Mouse (Mus musculus) skeletal muscle tissue, postnatal 0 days (tissue): ENCODE results near the gene B4gat1. TPM values are rescaled to one million over a fixed set of nuclear protein-coding genes. Genes with fewer than 3 reads are reported as not detected.

Source experiments
- polyA plus RNA-seq: library from polyadenylated mRNA; unstranded; fragments of >200 nt; fragmentation: Nextera tagmentation; extraction: Ambion mirVana; gene quantifications from 2 replicates; pipeline ENCODE4 v1.2.1, GENCODE M21; 2015

The B4gat1 gene
- 30.5 and 36.4 TPM in 2 replicates for polyA plus RNA-seq

DNA sequence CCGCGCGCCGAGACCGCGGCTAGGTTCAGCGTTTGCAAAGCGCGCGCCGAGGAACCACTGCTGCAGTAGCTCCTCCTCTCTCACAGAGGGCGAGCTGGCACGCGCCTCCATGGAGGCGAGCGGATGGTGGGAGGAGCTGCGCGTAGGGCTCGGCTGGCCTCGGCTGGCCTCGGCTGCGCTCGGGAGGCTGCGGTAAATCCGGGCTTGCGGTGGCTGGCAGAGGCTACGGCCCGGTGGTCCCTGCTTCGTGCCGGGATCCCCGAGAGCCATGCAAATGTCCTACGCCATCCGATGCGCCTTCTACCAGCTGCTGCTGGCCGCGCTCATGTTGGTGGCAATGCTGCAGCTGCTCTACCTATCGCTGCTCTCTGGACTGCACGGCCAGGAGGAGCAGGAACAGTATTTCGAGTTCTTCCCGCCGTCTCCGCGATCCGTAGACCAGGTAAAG lies at the start of gene B4gat1, which contains the start of gene AC124502.3:
Gene B4gat1 (plus strand): TSS at position 118 of the 448 bp plus-strand sequence.
Gene AC124502.3 (plus strand): TSS at position 183 of the 448 bp plus-strand sequence.

DNA sequence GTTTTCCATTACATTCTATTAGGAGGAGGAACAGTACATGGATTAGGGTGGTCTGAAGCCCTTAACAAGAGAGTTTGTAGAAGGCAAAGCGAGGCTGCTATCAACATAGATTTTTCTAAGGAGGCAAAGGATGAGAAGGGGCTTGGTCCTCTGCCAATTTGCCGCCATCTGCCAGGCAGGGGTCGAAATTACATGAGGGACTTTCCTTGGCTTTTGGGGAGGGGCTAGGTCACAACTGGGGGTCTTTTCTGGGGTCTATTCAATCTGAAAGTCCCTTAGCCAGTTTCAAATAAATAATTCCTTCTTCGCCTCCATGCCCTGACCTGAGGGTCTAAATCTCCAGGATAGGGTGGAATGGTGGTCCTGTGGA lies 48.4 kb upstream of the B4gat1 start, which contains the start of gene Npas4:
Gene Npas4 (minus strand): TSS at position 61 of the 370 bp plus-strand sequence.

GRCm38 (mm10) chr19:5023621-5024479 lies 14.8 kb upstream of the B4gat1 start, which contains the start of gene Slc29a2:
Gene Slc29a2, plus strand, starts transcription at chr19:5023860.

DNA sequence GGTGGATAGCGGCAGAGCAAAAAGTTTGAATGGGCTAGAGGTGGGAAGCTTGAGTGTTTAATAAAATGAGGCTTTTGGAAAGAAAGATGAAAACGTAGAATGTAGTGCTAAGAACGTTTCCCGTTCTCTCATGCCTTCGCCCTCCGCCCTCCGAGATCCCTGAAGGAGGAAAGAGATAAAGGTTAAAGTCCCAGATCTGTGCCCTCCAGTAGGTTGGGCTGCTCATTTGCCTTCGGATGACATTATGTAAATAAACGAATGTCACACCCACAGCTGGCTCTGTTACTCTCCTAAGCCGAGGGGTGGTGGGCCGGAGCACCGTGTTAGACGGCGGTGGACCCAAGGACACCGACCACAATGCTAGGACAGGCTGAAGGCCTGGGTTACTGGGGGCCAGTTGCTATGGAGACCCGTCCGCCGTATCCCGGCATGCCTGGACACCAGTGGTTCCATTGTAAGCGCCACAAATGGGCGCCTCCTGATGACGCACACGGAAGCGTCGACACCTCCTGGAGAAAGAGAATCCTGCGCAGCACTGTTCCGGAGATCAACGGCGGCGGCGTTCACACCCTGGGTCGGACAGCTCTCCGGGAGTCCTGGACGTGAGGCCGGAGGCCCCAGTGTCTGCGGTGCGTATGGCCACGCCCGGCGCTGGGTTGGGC lies 2.4 kb downstream of the B4gat1 start, which contains the start of gene Brms1:
Gene Brms1 (plus strand): TSS at position 493 of the 662 bp plus-strand sequence.

DNA sequence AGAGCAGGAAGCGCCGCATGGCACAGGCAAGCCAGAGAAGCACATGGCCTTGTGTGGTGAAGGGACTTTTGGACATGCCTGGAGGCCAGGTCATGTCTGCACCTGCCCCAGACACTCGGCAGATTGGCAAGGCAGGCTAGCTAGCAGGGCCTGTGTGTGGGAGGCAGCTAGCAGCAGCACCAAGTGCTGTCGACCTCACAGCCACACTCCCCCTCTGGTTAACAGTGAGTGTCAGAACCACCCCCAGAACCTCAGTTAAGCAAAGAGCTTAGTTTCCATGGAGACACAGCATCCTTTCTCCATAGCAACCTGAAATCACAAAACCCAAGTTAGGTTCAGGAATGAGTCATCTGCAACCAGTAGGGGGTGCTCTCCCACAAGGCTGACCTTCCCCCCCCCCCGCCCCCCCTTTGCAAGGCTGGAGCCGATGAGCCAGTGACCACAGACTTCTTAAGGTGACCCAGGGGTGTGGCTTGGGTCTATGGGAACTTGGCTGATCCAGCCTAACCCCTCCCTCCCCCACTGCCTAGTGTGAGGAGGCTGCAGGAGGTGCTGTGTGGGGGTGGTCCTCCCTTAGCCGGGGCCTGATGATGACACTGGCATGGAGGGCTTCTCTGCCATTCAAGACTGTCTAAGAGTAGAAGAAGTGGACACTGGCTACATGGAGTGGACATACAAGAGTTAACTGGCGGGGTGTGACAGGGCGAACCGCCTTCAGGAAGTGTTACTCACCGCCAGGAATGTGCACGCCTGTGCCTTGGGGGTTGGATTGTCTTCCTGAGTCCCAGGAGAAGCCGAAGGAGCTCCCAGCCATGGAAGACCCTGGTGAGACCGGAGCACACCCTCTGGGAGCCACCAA lies 11.7 kb downstream of the B4gat1 start, which contains the start of gene Rin1:
Gene Rin1 (plus strand): TSS at position 435 of the 859 bp plus-strand sequence.

DNA sequence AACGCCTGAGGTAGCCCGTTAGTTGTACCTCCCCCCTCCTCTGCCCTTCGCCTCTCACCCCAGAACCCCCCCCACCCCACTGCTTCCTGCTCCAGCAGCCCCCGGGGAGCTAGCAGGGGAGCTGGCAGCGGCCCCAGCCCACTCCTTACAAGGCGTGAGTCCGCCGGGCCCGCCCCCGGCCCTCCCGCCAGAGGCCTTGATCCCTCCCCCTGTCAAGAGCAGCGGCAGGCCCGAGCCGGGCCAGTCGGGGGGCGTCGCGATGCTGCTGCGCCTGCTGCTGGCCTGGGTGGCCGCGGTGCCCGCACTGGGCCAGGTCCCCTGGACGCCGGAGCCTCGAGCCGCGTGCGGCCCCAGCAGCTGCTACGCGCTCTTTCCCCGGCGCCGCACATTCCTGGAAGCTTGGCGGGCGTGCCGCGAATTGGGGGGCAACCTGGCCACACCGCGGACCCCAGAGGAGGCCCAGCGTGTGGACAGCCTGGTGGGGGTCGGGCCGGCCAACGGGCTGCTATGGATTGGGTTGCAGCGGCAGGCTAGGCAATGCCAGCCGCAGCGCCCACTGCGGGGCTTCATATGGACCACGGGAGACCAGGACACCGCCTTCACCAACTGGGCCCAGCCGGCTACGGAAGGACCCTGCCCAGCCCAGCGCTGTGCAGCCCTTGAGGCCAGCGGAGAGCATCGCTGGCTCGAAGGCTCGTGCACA lies 29.4 kb downstream of the B4gat1 start, which contains the start of gene Cd248:
Gene Cd248 (plus strand): TSS at position 212 of the 703 bp plus-strand sequence.

GRCm38 (mm10) chr19:5085145-5085863 lies 46.7 kb downstream of the B4gat1 start, which contains the start of gene Tmem151a:
Gene Tmem151a, minus strand, starts transcription at chr19:5085531.

GRCm38 (mm10) chr19:5087884-5088728 lies 49.5 kb downstream of the B4gat1 start, which contains the start of gene Yif1a:
Gene Yif1a, plus strand, starts transcription at chr19:5088538.

Other genes with a start within 250 kb of the B4gat1 start
- gene Rbm4, start 244.9 kb upstream of the B4gat1 start, polyA plus RNA-seq = 25.4 and 26.0 TPM in 2 replicates
- 17.9 and 19.5 TPM in 2 replicates for gene Gm21992, start 227.2 kb upstream of the B4gat1 start, polyA plus RNA-seq
- gene Rbm14, start 227.2 kb upstream of the B4gat1 start, polyA plus RNA-seq = 17.5 and 22.4 TPM in 2 replicates
- gene Ccs, start 199.5 kb upstream of the B4gat1 start, polyA plus RNA-seq = 38.7 and 46.0 TPM in 2 replicates
- not detected in 2 replicates for gene Ccdc87, start 199.5 kb upstream of the B4gat1 start, polyA plus RNA-seq
- 47.9 and 54.9 TPM in 2 replicates for gene Ctsf, start 183.7 kb upstream of the B4gat1 start, polyA plus RNA-seq
- gene Actn3, start 160.9 kb upstream of the B4gat1 start, polyA plus RNA-seq = 751 and 907 TPM in 2 replicates
- gene Zdhhc24, start 160.2 kb upstream of the B4gat1 start, polyA plus RNA-seq = 5.1 and 5.9 TPM in 2 replicates
- gene Bbs1, start 132.2 kb upstream of the B4gat1 start, polyA plus RNA-seq = 0.87 and 1.1 TPM in 2 replicates
- 46.4 and 52.9 TPM in 2 replicates for gene Dpp3, start 110.5 kb upstream of the B4gat1 start, polyA plus RNA-seq
- 0.57 and 0.77 TPM in 2 replicates for gene Peli3, start 95.7 kb upstream of the B4gat1 start, polyA plus RNA-seq
- 105 and 106 TPM in 2 replicates for gene Mrpl11, start 76.7 kb upstream of the B4gat1 start, polyA plus RNA-seq
- gene Npas4, start 48.5 kb upstream of the B4gat1 start, polyA plus RNA-seq = not detected in 2 replicates
- gene Slc29a2, start 15.0 kb upstream of the B4gat1 start, polyA plus RNA-seq = 5.1 and 6.5 TPM in 2 replicates
- gene AC124502.3, start 65 bp downstream of the B4gat1 start, polyA plus RNA-seq = 0.21 and 2.1 TPM in 2 replicates
- 16.9 and 21.0 TPM in 2 replicates for gene Brms1, start 2.5 kb downstream of the B4gat1 start, polyA plus RNA-seq
- gene Rin1, start 11.7 kb downstream of the B4gat1 start, polyA plus RNA-seq = 1.6 and 1.7 TPM in 2 replicates
- 37.7 and 59.2 TPM in 2 replicates for gene Cd248, start 29.3 kb downstream of the B4gat1 start, polyA plus RNA-seq
- 0.34 and 0.72 TPM in 2 replicates for gene Tmem151a, start 46.7 kb downstream of the B4gat1 start, polyA plus RNA-seq
- 95.0 and 101 TPM in 2 replicates for gene Yif1a, start 49.7 kb downstream of the B4gat1 start, polyA plus RNA-seq
- 0.88 and 0.91 TPM in 2 replicates for gene Cnih2, start 59.7 kb downstream of the B4gat1 start, polyA plus RNA-seq
- 174 and 198 TPM in 2 replicates for gene Rab1b, start 68.2 kb downstream of the B4gat1 start, polyA plus RNA-seq
- gene Klc2, start 79.7 kb downstream of the B4gat1 start, polyA plus RNA-seq = 11.7 and 12.5 TPM in 2 replicates
- 6.6 and 7.4 TPM in 2 replicates for gene Pacs1, start 234.3 kb downstream of the B4gat1 start, polyA plus RNA-seq